Mouse (Mus musculus) hindbrain, embryonic 16.5 days (tissue): ENCODE data around the gene Cdyl. TPM values are rescaled to one million over a fixed set of nuclear protein-coding genes. Genes with fewer than 3 reads are reported as not detected.
A peak's percentile ranks its signal among the peaks of the same experiment; 100 is the strongest.

Source experiments
- ATAC-seq: fragments of 200-750 bp; cut with Nextera tagmentation; 2 replicates; pipeline ENCODE4 v1.8.0; 2017; ENCODE audit warnings: moderate TSS enrichment, moderate library complexity
- H3K27ac ChIP-seq: fragments of 300-500 bp; sonication (generic); 2 replicates; pipeline ENCODE4 v1.5.1; 2014; ENCODE audit warnings: low read depth, mild to moderate bottlenecking, control low read depth, low read length, moderate library complexity
- H3K27me3 ChIP-seq: fragments of 300-500 bp; sonication (generic); replicated peaks from 2 replicates; pipeline ENCODE4 v1.6.1; 2014; ENCODE audit warnings: low read length; ENCODE audit not compliant: control insufficient read depth, insufficient read depth
- H3K36me3 ChIP-seq: fragments of 300-500 bp; sonication (generic); 2 replicates; pipeline ENCODE4 v1.6.1; 2014; ENCODE audit warnings: mild to moderate bottlenecking, low read length, moderate library complexity, mixed read lengths; ENCODE audit not compliant: control insufficient read depth, insufficient read depth
- H3K4me1 ChIP-seq: fragments of 300-500 bp; sonication (generic); 2 replicates; pipeline ENCODE4 v1.6.1; 2014; ENCODE audit warnings: low read depth, low read length; ENCODE audit not compliant: control insufficient read depth, insufficient read depth
- H3K4me2 ChIP-seq: fragments of 300-500 bp; sonication (generic); 2 replicates; pipeline ENCODE4 v1.6.1; 2014; ENCODE audit warnings: mild to moderate bottlenecking, low read length, control low read depth, moderate library complexity
- H3K4me3 ChIP-seq: fragments of 300-500 bp; sonication (generic); 2 replicates; pipeline ENCODE4 v1.5.1; 2014; ENCODE audit warnings: mild to moderate bottlenecking, low read length, control low read depth, moderate library complexity
- H3K9ac ChIP-seq: fragments of 300-500 bp; sonication (generic); 2 replicates; pipeline ENCODE4 v1.6.1; 2014; ENCODE audit warnings: low read depth, mild to moderate bottlenecking, control low read depth, low read length, moderate library complexity
- H3K9me3 ChIP-seq: fragments of 300-500 bp; sonication (generic); 2 replicates; pipeline ENCODE4 v1.6.1; 2014; ENCODE audit warnings: mild to moderate bottlenecking, low read length, moderate library complexity; ENCODE audit not compliant: control insufficient read depth
- WGBS: fragments of 180-500 bp; shearing (Covaris S2); extraction: QIAGEN DNeasy Blood & Tissue Kit; methylation state at CpG from one replicate; pipeline ENCODE4 v1.1.7; 2014; 5-methylcytosine and 5-hydroxymethylcytosine counted together
- polyA plus RNA-seq: library from polyadenylated mRNA; unstranded; fragments of >200 nt; fragmentation: Nextera tagmentation; extraction: Ambion mirVana; gene quantifications from 2 replicates; pipeline ENCODE4 v1.2.1, GENCODE M21; 2015

Gene Cdyl
- polyA plus RNA-seq, 1 experiment from 2014 or later: 2.6 TPM

DNA sequence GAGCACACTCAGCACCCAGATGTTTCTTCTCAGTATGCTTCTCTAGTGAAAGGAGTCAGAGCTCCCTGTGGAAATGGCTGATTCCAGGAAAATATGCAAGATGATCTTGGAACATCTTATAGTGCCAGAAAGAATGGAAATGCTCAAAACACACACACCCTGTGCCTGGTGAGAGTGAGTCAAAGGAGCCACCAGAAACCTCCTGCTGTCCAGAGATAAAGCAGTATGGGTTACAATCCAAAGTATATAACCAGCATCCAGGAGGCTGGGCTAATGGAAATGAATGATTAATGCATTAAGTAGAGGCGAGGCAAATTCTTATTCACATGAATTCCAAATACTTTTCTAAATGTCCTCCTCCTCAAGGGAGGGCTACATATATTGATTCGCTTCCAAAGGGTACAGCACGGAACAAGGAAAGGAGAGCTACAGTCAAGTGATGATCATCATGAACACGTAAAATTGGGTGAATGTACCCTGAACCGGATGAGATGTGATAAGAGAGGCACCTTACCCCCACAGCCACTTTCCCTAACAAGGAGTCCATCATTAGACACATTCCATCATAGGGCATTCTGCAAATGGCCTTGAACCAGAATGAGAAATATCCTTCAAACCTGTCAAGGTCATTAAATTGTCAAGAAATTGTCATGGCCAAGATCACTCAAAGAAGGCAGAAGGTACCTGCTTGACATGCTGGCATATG lies 73.4 kb downstream of the Cdyl start:
- H3K4me2 ChIP-seq: no peak overlapping the region
- H3K4me3 ChIP-seq: no peak overlapping the region
- peaks cover 2% of the 10 kb centered on the region; the same call in 1 of the 2 replicates for H3K9me3 ChIP-seq
- WGBS: 94% methylated on average over 5 of the region's 5 CpGs
- H3K9ac ChIP-seq: no peak overlapping the region
- no peak overlapping the region for H3K27ac ChIP-seq
- H3K27me3 ChIP-seq: no peaks in the 10 kb centered on the region
- H3K36me3 ChIP-seq: no peaks in the 10 kb centered on the region
- ATAC-seq: no peak
- no peaks in the 10 kb centered on the region for H3K4me1 ChIP-seq

DNA sequence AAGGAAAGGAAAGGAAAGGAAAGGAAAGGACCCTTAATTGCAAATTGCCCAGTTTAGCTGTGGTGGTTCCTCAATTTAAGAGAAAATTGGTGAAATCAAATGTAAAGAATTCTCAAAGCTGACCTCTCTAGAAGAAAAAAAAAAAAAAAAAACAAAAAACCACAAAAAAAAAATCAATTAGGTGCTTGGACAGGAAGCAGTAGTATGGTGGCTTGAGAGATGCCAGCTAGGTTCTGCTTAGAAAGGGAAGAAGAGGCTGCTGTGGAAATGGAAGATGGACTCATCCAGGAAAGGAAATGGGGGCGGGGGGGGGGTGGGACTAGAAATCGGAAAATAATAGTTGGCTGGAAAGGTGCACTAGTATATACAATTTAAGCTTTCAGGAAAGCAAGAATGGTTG lies 77.9 kb downstream of the Cdyl start:
- Histone ChIP-seq H3K36me3 (no peaks in the 10 kb centered on the region), H3K9ac (no peak overlapping the region), H3K27me3 (peaks cover 12% of the 10 kb centered on the region), H3K4me1 (peaks cover 2% of the 10 kb centered on the region), H3K4me3 (no peak overlapping the region), H3K4me2 (no peak overlapping the region), H3K9me3 (no peaks in the 10 kb centered on the region), H3K27ac (no peak overlapping the region)
- WGBS: 5% methylated on average over 2 of the region's 2 CpGs
- ATAC-seq: no peak

DNA sequence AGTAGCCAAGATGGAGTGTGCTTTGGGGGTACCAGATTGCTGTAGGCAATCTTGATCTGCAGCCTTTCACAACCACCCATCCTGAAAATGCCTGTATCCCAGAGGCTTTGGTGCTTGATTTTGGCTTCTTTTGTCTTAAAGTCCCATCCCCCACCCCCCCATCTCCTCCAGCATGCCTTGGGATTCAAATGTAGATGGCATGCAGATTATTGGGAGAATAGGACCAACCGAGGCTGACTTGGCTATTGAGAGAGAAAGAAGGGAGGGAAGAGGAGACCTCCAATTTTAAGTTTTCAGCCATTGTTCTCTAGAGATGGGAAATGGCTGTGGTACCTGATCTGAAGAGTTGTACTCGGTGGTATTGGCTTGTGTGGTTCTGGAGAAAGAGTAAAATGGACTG lies 78.6 kb downstream of the Cdyl start:
- 9% methylated on average over 2 of the region's 2 CpGs for WGBS
- Histone ChIP-seq H3K9ac (no peak overlapping the region), H3K36me3 (no peaks in the 10 kb centered on the region), H3K4me1 (peaks cover 8% of the 10 kb centered on the region), H3K9me3 (no peaks in the 10 kb centered on the region), H3K4me2 (no peak overlapping the region), H3K4me3 (no peak overlapping the region), H3K27me3 (peaks cover 12% of the 10 kb centered on the region), H3K27ac (no peak overlapping the region)
- ATAC-seq: no peak

DNA sequence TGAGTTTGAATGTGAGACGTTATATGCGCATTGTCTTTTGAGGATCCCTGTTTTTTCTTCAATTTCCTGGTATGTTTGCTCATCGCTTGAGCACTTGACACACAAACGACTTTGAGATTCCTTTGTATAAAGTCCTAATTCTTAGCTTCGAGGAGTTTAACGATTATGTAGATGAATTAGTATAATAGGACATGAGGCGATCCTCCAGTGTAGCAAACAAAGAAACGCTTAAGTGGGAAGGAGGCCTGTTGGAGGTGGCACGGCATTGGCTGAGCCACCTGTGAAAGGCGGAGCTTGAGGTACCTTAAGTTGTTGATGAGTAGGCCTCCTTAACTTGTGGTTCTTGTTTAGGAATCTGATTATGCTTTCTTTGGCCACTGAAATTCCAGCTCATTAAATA lies 79.8 kb downstream of the Cdyl start:
- Histone ChIP-seq H3K9ac (no peak overlapping the region), H3K9me3 (no peaks in the 10 kb centered on the region), H3K4me2 (no peak overlapping the region), H3K4me3 (no peak overlapping the region), H3K4me1 (peaks cover 10% of the 10 kb centered on the region), H3K27me3 (peaks cover 12% of the 10 kb centered on the region), H3K27ac (no peak overlapping the region), H3K36me3 (no peaks in the 10 kb centered on the region)
- WGBS: 9% methylated on average over 10 of the region's 10 CpGs
- no peak for ATAC-seq

DNA sequence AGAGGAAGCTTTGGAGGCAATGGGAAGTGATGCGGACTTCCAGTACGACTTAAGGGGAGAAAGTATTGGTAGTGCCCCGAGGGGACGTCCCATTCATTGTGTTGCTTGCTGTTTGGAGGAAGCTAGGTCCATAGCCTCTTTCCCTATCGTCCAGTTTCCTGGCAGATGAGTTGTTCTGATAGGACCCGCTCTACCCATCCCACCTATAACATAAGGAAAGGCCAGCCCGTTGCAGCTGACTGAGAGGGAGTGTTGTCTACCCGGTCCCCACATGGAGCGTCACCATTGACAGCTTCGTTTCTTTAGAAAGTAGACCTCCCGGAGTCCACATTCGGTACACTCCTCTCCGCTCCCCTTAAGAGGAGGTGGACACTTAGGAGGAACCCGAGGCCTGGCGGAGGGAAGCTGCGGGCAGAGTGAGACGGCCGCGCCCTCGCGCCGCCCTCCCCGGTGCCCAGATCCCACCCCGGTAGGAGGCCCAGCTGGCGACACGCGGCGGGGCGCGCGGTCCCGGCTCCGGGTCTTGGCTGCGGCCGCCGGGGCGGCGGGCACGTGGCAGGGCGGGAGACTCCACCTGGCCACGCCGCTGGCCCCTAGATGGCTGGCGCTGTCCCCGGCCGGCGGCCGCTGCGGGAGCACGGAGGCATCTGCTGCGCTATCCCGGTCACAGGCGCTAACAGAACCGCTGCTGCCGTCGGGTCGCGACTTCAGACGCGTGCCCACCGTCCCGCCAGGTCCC lies 80.8 kb downstream of the Cdyl start:
- Histone ChIP-seq H3K27ac (no peak overlapping the region), H3K4me1 (peaks cover 10% of the 10 kb centered on the region), H3K4me3 (peak overlapping the region; percentile 99), H3K9ac (peak overlapping the region; percentile 95), H3K36me3 (no peaks in the 10 kb centered on the region), H3K4me2 (peak overlapping the region; percentile 86), H3K9me3 (no peaks in the 10 kb centered on the region), H3K27me3 (peaks cover 12% of the 10 kb centered on the region)
- 1% methylated on average over 43 of the region's 61 CpGs for WGBS
- peak; percentile 79 for ATAC-seq

DNA sequence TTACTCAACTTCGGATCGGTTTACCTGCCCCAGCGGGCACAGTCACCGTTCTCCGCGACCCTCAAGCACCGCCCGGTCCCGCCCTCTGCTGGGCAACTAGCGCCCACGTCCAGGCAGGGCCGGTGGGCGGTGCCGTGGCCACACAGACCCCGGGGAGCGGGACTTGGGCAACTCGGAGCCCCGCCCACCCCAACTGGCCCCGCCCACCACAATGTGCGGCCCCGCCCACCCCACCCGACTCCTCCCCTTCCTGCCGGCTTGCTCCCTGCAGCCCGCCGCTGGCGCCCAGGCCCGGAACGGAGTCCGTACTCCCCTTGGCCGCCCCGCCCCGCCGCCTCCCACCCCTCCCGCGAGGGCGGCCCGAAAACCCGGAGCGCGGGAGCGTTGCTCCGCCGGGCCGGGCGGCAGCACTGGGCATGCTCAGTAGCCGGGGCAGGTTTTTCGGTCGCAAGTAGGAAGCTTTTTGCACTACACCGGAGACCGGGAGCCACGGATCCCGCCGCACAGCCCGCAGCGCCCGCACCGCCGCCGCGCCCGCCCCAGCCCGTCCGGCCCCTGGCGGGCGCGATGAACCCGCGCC lies 81.5 kb downstream of the Cdyl start:
- H3K4me2 ChIP-seq: peak overlapping the region; percentile 86
- peak overlapping the region; percentile 95 for H3K9ac ChIP-seq
- peaks cover 12% of the 10 kb centered on the region for H3K27me3 ChIP-seq
- peak overlapping the region; percentile 71 for H3K27ac ChIP-seq
- peaks cover 3% of the 10 kb centered on the region for H3K9me3 ChIP-seq
- ATAC-seq: peak; percentile 94
- H3K4me3 ChIP-seq: peak overlapping the region; percentile 99
- peaks cover 10% of the 10 kb centered on the region for H3K4me1 ChIP-seq
- H3K36me3 ChIP-seq: no peaks in the 10 kb centered on the region
- WGBS: under 1% methylated on average over 22 of the region's 68 CpGs

DNA sequence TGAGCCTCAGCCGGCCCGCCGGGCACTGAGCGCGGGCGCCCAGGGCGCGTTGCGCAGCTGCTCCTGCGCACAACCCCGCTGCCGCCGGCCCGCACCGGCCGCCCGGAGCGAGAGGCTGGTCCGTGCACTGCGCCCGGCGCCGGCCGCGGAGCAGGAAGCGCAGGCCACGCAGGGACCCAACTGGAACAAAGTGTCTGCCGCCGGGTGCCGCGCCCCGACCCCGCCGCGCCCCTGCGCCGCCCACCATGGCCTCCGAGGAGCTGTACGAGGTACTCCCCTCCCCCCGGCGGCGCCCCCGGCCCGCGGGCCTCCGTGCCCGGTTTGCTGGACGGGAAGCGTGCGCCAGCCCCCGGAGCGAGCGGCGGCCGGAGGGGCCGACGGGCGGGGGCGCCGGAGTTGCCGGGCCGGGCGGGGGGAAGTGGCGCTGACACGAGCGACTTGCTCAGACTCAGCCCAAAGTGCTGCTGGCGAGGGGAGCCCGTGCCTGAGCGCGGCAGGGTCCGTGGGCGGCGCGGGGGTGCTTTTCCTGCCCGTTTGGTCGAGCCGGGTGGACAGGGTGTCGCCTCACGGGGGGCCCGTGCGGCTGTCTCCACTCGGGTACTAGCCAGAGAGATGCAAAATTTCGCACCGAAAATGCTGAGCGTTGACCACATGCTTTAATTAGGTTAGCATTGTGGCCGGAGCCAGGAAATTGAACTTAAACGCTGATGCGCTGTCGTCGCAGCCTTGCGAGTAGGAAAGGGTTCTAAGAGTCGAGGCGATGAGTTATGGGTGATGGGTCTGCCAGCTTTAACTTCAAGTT lies 82.2 kb downstream of the Cdyl start:
- ATAC-seq: peak; percentile 87
- no peaks in the 10 kb centered on the region for H3K36me3 ChIP-seq
- H3K9ac ChIP-seq: peak overlapping the region; percentile 95
- peaks cover 8% of the 10 kb centered on the region for H3K9me3 ChIP-seq
- peaks cover 12% of the 10 kb centered on the region for H3K27me3 ChIP-seq
- under 1% methylated on average over 52 of the region's 93 CpGs for WGBS
- peak overlapping the region; percentile 99 for H3K4me3 ChIP-seq
- peaks cover 10% of the 10 kb centered on the region for H3K4me1 ChIP-seq
- H3K4me2 ChIP-seq: peak overlapping the region; percentile 86
- H3K27ac ChIP-seq: peak overlapping the region; percentile 71

DNA sequence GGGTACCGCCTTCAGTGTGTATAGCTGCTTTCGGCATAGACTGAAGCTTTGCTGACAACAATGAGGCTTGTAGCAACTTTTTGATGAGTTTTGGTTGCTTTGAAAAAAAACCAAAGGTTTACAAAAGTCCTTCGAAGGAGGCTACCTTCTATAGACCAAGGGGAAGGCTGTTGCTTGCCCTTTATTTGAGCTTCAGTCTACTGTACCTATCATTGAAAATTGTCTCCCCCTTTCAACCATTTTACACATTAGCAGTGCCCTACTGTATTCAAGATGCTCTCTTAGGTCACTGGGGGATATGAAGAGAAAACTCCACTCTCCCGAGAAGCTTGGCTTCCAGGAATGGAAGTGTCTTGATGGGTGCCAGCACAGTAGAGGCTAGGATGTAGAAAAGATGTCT lies 83.1 kb downstream of the Cdyl start:
- no peak overlapping the region for H3K27ac ChIP-seq
- peak overlapping the region; percentile 86 for H3K4me2 ChIP-seq
- peaks cover 10% of the 10 kb centered on the region for H3K4me1 ChIP-seq
- H3K9ac ChIP-seq: peak overlapping the region; percentile 95; the same call in 1 of the 2 replicates
- 32% methylated on average over 4 of the region's 4 CpGs for WGBS
- no peaks in the 10 kb centered on the region for H3K36me3 ChIP-seq
- peaks cover 12% of the 10 kb centered on the region for H3K9me3 ChIP-seq
- H3K27me3 ChIP-seq: peaks cover 12% of the 10 kb centered on the region
- ATAC-seq: no peak
- H3K4me3 ChIP-seq: peak overlapping the region; percentile 99
